Mouse (Mus musculus): Measurements from ENCODE around the gene Pagr1a.
A peak's percentile ranks its signal among the peaks of the same experiment; 100 is the strongest.

Pagr1a gene

DNA sequence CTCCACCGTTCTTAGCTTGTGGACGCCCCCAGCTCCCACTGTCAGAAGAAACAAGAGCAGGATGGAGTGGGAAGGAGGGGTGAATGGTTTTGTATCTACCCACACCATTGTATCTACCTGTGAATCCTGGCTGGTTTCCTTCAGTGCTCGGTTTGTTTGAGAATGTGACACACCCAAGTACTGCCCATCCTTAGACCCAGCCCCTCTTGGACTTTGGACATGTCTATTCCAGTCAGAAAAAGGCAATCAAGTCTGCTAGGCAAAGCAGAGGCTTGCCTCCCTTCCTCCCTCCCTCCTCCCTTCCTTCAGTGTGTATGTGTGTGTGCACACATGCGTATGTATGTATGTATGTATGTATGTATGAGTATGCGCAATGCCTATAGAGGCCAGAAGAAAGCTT, 13.5 kb downstream of the Pagr1a start:
- no peak for DNase-seq (ENCODE audit: low read depth, low spot score)

DNA sequence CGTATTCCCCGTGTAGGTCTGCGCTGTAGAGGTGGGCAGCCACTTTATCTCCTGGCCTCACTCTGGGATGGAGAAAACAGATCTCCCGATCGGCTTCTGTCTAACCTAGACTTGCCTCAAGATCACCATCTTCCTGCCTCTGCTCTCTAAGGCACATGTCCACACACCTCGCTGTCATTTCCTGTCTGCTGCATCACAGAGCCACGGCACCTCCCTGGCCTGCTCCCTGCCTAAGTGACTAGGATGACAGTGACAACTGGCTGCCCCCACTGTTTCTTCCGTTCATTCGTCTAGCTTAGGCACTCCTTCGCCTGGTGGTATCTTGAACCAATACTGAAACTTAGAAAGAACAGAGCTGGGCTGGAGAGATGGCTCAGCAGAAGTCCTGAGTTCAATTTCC, 17.6 kb downstream of the Pagr1a start:
- DNase-seq (ENCODE audit: low read depth, low spot score) = no peak

DNA sequence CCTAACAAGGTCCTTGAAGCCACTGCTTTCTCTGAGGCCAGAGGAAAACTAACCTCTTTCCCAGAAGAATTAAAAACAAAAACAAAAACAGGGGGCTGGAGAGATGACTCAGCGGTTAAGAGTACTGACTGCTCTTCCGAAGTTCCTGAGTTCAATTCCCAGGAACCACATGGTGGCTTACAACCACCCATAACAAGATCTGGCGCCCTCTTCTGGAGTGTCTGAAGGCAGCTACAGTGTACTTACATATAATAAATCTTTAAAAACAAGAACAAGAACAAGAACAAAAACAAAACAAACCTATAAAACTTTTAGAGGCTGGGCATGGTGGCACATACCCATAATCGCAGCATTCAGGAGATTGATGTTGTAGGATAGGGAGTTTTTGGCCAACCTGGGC, 20.7 kb downstream of the Pagr1a start:
- DNase-seq (ENCODE audit: low read depth, low spot score) = no peak

DNA sequence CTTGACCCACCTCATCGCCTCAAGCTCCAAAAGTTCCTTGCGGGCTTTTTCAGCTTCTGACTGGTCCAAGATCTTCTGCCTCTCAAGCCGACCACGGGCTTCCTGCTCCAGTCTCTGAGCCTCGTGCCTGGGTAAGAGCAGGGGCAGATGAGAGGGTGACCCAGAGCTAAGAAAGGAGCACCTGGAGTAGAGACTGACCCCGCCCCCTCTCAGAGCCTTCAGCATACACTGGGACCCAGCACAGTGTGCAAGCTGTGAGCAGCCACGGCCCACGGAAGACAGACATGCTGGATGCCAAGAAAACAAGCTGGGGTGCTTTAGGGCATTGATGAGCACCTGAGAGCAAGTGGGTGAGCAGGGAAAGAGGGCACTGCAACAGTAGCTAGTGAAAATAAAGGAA, 28.3 kb downstream of the Pagr1a start:
- no peak for DNase-seq (ENCODE audit: low read depth, low spot score)

DNA sequence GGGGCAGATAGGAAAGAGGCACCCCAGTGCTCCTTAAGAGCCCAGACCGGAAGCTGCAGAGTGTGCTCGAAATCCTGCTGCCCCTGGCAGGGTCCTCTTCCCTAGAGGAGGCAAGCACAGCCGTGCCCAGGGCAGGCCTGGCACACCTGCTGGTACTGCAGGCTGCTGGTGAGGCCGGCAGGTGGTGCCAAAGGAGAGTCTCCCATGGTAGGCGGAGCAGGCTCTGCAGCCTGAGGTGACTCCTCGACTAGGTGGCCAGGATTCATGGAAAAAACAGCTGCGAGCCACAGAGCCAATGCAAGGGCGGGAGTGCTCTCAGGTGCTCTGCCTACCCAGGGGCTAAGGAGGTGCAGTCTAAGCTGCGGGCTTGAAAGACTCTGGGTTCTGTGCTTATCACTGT, 30.8 kb downstream of the Pagr1a start:
- no peak for DNase-seq (ENCODE audit: low read depth, low spot score)

DNA sequence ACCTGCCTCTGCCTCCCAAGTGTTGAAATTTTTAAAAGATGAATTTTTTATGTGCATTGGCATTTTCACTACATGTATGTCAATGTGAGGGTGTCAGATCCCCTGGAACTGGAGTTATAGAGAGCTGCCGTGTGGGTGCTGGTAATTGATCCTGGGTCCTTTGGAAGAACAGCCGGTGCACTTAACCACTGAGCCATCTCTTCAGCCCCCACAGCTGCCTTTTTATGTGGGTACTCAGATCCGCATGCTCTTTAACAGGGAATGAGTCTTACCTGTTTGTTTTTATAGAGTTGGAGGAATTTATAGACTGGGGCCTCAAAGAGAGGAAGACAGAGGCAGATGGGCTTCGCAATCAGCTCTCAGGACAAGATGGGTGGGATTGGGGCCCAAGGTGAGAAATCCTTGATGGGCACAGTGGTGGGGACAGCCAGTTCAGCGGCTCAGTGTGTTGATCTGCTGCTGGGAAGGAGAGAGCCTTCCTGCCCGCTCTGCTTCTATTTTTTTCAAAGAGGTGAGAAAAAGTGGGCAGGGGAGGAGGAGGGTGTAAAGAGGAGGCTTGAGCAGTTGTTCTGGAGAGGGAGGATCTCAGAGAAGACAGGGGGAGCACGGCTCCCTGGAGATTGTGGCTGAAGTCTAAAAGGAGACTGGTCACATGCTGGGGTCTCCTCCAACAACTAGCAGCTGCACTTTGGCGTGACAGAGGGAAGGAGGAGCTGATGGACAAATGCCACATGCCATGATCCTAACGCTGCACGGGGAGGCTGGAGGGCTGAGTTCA, 32.3 kb downstream of the Pagr1a start:
- DNase-seq (ENCODE audit: low read depth, low spot score) = no peak

DNA sequence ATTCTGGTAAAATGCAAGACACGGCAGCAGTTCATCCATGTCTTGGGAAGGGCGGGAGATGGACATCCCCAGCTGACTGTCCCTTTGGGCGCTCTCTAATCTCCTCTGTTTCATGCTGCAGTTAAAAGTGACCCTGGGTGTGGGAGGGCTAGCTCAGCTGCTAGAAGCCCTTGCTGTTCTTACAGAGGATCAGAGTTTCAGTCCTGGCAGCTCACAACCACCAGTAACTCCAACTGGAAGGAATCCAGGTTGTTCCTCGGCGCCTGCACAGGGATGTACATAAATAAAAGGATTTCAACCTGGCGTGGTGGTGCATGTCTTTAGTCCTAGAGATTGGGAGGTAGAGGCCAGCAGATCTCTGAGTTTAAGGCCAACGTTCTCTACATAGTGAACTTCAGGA, 34.0 kb downstream of the Pagr1a start:
- no peak for DNase-seq (ENCODE audit: low read depth, low spot score)

DNA sequence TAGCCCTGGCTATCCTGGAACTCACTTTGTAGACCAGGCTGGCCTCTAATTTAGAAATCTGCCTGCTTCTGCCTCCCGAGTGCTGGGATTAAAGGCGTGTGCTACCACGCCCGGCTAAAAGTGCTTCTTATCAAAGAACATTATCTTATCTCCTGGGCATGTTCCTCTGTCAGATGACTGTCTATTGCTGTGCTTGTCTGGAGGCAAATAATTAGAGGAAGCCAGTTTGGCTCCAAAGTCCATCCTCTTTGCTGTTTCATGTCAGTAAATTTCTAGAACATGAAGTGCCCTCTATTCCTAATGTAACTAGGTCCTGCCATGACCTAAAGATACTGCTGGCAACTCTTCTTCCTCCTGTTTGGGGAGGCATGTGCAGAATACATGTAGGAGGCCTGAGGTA, 35.1 kb downstream of the Pagr1a start:
- no peak for DNase-seq (ENCODE audit: low read depth, low spot score)

DNA sequence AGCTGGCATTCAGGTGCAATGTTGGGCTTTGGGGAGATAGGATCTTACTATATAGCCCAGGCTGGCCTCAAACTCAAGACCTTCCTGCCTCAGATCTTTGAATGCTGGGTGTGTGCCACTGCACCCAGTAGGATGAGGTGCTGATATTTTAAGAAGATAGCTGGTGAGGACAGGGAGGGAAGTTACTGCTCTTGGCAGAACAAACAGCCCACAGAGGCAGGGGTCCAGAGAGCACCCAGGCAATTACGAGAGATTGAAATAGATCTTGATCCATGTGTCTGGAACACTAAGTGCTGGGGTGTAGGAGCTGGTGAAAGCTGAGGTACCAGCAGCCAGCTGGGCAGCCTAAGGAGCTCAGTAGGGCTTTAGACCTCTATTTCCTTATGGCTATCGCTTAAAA, 35.6 kb downstream of the Pagr1a start:
- no peak for DNase-seq (ENCODE audit: low read depth, low spot score)

DNA sequence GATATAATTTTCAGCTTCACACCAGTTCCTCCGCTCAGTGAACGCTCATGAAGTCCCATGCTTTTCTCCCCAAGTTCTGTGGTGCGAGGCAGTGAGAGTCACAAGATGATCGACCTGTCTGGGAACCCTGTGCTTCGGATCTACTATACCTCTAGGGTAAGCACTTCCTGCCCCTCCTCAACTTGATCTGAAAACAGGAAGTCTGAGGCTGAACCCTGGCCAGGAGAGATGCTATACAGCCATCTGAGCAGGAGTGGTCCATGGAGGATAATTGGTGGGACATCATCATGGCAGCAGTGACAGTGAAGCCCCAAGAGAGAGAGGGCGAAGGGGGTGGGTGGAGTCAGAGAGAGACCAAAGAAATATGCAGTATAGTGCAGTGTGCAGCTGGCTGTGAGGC, 38.3 kb downstream of the Pagr1a start:
- no peak for DNase-seq (ENCODE audit: low read depth, low spot score)

DNA sequence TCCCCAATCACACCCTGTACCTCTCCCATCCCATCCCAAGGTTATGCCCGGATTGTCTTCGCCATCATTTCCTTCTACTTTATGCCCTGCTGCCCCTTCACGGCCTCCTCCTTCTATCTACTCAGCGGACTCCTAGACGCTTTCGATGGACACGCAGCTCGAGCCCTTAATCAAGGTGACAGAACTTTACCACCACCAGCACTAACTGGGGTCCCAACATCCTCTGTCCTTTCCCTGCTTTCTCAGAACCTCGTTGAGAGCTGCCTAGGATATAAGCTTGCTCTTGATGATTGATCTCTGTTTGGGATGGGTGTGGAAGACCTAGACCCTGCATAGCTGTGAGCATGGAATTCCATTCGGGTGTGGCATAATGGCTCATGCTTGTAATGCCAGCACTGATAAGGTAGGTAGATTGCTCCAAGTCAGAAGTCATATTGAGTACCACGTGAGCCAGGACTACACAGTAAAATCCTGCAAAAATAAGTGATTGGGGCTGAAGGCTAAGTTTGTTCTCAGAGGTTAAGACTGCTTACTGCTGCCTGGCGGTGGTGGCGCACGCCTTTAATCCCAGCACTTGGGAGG, 40.2 kb downstream of the Pagr1a start:
- no peak for DNase-seq (ENCODE audit: low read depth, low spot score)

DNA sequence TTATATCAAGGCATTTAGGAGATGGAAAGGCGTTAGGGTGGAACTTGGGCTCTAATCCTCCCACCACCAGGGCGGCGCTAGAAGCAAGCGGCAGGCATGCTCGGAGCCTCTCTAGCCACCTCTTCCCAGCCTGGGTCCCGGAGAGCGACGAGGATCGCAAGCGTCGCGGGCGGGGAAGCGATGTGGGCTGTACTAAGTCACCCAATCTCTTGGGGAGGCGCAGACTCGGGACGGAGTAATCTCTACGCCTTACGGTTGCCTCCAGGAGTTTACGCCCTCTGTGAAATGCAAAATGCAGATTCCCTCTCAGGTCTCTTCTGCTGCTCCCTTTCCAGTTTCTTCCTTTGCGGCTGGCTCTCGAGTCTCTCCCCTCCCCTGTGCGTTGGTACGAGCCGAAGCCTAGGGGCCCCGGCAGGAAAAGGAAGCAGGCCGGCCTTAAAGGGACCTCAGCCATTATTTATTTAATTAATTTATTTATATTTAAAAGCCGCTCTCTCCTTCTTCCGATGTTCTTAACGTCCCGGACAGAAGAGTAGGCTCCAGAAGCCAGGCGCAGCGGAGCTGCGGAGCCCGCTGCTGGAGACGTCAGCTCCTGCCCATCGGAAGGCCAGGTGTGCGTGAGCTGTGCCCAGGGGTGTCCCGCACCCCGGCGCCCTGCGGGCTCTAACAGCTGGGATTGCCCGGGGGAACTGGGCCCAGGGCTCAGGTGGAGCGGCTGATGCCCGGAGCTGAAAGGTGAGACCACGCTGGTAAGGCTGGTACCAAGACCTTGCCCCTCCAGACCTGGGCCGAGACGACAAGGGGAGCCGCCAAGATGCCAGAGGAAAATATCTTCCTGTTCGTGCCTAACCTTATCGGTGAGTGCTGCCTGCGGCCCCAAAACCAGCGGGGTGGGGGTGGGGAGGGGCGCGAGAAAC, 40.9 kb downstream of the Pagr1a start, which contains the start of gene Cdiptos:
TSS of gene Cdiptos (minus strand) at position 149 of the 917 bp plus-strand sequence.
- DNase-seq (ENCODE audit: low read depth, low spot score) = peak; percentile 90

DNA sequence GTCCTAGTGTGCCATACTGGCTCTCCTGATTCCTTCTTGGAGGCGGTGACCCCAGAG, 41.4 kb downstream of the Pagr1a start, which contains the start of gene Cdipt:
TSS of gene Cdipt (plus strand) at position 22 of the 57 bp plus-strand sequence.
- DNase-seq (ENCODE audit: low read depth, low spot score) = no peak

DNA sequence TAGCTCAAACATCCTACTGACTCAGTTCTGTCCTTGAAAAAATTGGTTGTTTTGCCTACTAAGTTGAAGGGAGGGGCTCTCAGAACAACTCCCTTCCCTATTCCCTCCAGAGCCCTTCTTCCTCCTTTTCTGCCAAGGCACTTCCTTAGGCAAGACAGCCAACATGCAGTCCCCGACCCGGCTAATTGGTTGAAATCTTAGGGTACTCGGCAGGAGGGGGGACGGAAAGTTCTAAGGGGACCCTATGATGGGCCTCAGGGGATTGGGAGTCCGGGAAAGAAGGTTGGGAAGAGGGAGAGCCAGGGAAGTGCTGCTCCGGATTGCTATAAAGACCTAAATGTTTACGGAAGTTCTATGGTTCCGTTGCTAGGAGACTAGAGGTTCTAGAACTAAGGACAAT, 41.7 kb downstream of the Pagr1a start:
- DNase-seq (ENCODE audit: low read depth, low spot score) = no peak

DNA sequence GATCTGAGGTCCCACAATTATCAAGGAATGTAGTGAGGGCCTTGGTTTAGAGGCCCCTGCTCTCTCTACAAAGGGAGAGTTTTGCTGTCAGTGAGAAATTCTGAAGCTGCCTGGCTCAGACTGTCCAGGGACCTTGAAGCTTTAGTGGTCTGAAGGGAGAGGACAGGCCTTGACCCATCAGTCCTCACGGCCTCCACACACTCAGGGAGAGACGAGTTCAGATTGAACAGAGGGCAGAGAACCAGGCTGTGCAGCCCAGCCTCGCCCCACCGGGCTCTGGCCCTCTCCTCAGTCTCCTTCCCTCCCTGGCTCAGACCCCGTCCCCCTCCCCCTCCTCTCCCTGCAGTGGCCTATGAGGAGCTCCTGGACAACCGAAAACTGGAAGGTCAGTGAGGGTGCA, 49.8 kb downstream of the Pagr1a start:
- no peak for DNase-seq (ENCODE audit: low read depth, low spot score)

DNA sequence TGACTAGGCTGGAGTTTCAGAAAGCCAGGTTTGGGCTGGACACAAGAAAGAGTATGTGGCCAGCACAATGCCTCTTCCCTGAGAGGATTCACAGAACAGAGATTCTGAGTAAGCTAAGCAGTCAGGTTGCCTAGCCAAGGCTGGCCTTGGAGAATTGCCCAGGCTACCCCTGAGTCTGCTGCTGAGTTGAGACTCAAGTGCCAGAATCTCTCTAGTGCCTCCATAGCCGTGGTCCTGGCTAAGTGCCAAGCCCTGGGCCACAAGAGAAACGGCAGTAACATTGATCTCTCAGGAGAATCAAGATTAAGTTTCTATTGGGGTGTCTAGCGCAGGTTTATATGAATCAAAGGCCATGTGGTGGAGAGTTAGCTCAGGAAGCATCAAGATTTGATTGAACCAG, 51.6 kb downstream of the Pagr1a start:
- no peak for DNase-seq (ENCODE audit: low read depth, low spot score)
